Mouse (Mus musculus) liver, embryonic 15.5 days (tissue): Measurements from ENCODE around the gene Hivep3. TPM values are rescaled to one million over a fixed set of nuclear protein-coding genes. Genes with fewer than 3 reads are reported as not detected.
A peak's percentile ranks its signal among the peaks of the same experiment; 100 is the strongest.

Source experiments
- ATAC-seq: fragments of 200-750 bp; cut with Nextera tagmentation; 2 replicates; pipeline ENCODE4 v1.8.0; 2017; ENCODE audit warnings: moderate number of reproducible peaks, mild to moderate bottlenecking, moderate library complexity; ENCODE audit not compliant: insufficient read depth
- H3K27ac ChIP-seq: fragments of 300-500 bp; sonication (generic); replicated peaks from 2 replicates; pipeline ENCODE4 v1.5.1; 2015; ENCODE audit warnings: mild to moderate bottlenecking, inconsistent platforms
- H3K27me3 ChIP-seq: fragments of 300-500 bp; sonication (generic); 2 replicates; pipeline ENCODE4 v1.6.1; 2015; ENCODE audit warnings: mild to moderate bottlenecking, inconsistent platforms
- H3K36me3 ChIP-seq: fragments of 300-500 bp; sonication (generic); replicated peaks from 2 replicates; pipeline ENCODE4 v1.6.1; 2015; ENCODE audit warnings: moderate library complexity, mild to moderate bottlenecking, inconsistent platforms
- H3K4me1 ChIP-seq: fragments of 300-500 bp; sonication (generic); replicated peaks from 2 replicates; pipeline ENCODE4 v1.6.1; 2015; ENCODE audit warnings: inconsistent platforms
- H3K4me2 ChIP-seq: fragments of 300-500 bp; sonication (generic); 2 replicates; pipeline ENCODE4 v1.6.1; 2015; ENCODE audit warnings: moderate library complexity, mild to moderate bottlenecking, inconsistent platforms
- H3K4me3 ChIP-seq: fragments of 300-500 bp; sonication (generic); replicated peaks from 2 replicates; pipeline ENCODE4 v1.5.1; 2015; ENCODE audit warnings: mild to moderate bottlenecking, inconsistent platforms
- H3K9ac ChIP-seq: fragments of 300-500 bp; sonication (generic); 2 replicates; pipeline ENCODE4 v1.6.1; 2015; ENCODE audit warnings: moderate library complexity, mild to moderate bottlenecking, inconsistent platforms
- H3K9me3 ChIP-seq: fragments of 300-500 bp; sonication (generic); replicated peaks from 2 replicates; pipeline ENCODE4 v1.6.1; 2016; ENCODE audit warnings: inconsistent platforms
- WGBS: fragments of 180-500 bp; shearing (Covaris S2); methylation state at CpG from one replicate; pipeline ENCODE4 v1.1.7; 2015; ENCODE audit warnings: mixed read lengths; ENCODE audit not compliant: insufficient replicate concordance; 5-methylcytosine and 5-hydroxymethylcytosine counted together
- polyA plus RNA-seq: library from polyadenylated mRNA; unstranded; fragments of >200 nt; fragmentation: Nextera tagmentation; extraction: Ambion mirVana; gene quantifications from 2 replicates; pipeline ENCODE4 v1.2.1, GENCODE M21; 2015

Hivep3 gene
- polyA plus RNA-seq, 1 experiment from 2014 or later = 1.9 TPM

DNA sequence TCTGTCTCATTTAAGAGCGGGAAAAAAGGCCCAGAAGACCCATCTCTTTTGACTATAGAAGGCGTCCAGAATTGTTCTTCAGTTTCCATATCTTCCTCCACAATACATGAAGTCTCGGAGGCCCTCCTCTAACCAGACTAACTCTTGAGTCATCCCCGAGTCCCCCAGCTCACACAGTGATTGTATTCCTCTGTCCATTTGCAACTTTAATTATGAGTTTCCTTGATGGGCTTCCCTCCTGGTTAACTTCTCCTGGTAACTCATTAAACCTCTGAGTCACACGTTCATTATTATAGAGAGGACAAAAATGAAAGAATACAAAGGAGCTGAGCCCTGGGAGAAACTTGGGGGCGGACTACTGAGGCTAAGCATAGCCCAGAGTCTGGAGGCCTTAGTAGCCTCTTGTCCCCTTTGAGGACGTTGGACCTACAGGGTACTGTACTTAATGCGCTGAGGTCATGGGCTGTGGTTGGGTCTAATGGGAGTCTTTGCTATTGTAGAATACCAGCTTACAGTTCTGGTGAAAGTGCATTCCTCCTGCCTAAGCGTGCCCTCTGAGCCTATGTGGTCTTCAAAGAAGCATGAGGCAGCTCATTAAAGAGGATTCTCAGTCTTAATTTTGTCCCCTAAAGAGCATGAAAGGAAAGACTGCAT, 56.0 kb downstream of the Hivep3 start:
- WGBS = 54% methylated on average over 9 of the region's 9 CpGs
- ATAC-seq = no peak
- H3K4me1 ChIP-seq = no peaks in the 10 kb centered on the region
- H3K27me3 ChIP-seq = no peaks in the 10 kb centered on the region
- H3K4me3 ChIP-seq = no peak overlapping the region
- no peak overlapping the region for H3K4me2 ChIP-seq
- H3K36me3 ChIP-seq = no peaks in the 10 kb centered on the region
- H3K27ac ChIP-seq = no peak overlapping the region
- no peaks in the 10 kb centered on the region for H3K9me3 ChIP-seq
- H3K9ac ChIP-seq = no peak overlapping the region

DNA sequence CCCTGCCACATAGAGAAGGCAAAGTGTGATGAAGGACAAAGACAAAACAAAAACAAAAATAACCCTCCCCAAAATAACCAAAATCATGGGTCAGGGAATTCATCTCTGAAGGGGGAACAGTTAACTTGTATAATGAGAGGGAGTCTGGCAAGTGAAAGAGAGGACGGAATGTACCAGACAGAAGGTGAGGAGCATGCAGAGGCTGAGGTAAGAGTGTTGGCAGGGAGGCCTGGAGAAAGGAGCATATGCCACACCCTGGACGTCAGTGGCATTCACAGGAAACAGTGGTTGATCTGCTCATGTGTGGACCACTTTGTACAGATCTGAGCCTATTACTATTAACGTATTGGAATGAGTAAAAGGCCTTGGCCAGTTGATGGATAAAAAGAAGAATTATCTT, 65.3 kb downstream of the Hivep3 start:
- Histone ChIP-seq H3K9ac (no peak overlapping the region), H3K4me2 (no peak overlapping the region), H3K9me3 (no peaks in the 10 kb centered on the region), H3K4me1 (no peaks in the 10 kb centered on the region), H3K27ac (no peak overlapping the region), H3K4me3 (no peak overlapping the region), H3K27me3 (no peaks in the 10 kb centered on the region), H3K36me3 (no peaks in the 10 kb centered on the region)
- no peak for ATAC-seq
- 37% methylated on average over 3 of the region's 3 CpGs for WGBS

DNA sequence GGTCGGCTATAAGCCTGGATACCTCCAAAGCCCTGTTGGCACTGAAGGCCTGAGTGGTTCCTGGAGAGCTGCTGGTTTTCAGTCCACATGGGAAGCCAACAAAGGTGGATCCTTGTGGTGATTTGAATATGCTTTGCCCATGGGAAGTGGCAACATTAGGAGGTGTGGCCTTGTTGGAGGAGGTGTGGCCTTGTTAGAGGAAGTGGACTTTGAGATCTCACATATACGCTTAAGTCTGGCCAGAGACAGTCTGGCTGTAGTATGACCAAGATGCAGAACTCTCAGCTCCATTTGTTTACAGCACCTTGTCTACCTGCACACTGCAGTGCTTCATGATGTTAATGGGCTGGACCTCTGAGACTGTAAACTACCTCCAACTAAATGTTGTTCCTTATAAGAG, 73.0 kb downstream of the Hivep3 start:
- Histone ChIP-seq H3K4me1 (no peaks in the 10 kb centered on the region), H3K4me2 (no peak overlapping the region), H3K9me3 (no peaks in the 10 kb centered on the region), H3K9ac (no peak overlapping the region), H3K4me3 (no peak overlapping the region), H3K27me3 (no peaks in the 10 kb centered on the region), H3K27ac (no peak overlapping the region), H3K36me3 (no peaks in the 10 kb centered on the region)
- no peak for ATAC-seq
- WGBS = 53% methylated on average over 2 of the region's 2 CpGs

DNA sequence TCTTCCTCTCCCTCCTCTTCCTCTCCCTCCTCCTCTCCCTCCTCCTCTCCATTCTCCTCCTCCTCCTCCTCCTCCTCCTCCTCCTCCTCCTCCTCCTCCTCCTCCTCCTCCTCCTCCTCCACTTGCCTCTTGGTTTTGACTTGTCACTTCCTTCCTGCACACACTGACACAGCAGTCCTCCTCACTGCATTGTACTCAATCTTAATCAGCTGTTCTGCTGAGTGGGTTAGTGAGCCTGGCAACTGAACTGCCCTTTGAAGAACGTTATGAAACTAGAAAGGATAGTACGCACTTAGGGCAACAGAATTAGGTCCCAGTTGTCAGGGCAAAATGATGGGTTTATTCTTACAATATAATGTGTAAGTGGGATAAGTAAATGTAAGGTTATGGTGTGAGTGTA, 73.8 kb downstream of the Hivep3 start:
- Histone ChIP-seq H3K4me2 (no peak overlapping the region), H3K9me3 (no peaks in the 10 kb centered on the region), H3K4me1 (no peaks in the 10 kb centered on the region), H3K27me3 (0 out of 2 replicates have a peak, but pooled peaks cover 3% of the 10 kb centered on the region), H3K9ac (no peak overlapping the region), H3K36me3 (no peaks in the 10 kb centered on the region), H3K4me3 (no peak overlapping the region), H3K27ac (no peak overlapping the region)
- 13% methylated on average over 2 of the region's 2 CpGs for WGBS
- no peak for ATAC-seq

DNA sequence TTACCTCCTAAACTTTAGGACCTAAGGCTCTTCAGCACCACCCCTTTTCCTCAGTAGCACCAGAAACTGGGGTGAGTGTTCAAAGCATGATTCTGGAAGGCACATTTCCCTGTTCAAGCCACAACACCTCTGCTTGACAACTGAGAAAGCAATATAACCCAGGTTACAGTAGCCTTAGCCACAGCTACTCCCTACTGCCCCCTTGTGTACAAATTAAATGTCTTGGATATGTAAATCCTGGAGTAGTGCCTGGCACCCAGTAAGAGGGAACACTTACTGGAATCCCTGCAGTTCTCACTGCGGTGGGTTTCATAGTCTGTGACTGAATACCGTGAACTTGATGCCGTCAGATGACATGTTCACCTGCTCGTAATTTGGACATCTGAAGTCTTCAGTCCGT, 75.7 kb downstream of the Hivep3 start:
- peaks cover 2% of the 10 kb centered on the region for H3K4me1 ChIP-seq
- no peak overlapping the region for H3K4me3 ChIP-seq
- H3K27ac ChIP-seq = no peak overlapping the region
- ATAC-seq = no peak
- 31% methylated on average over 5 of the region's 5 CpGs for WGBS
- H3K4me2 ChIP-seq = no peak overlapping the region
- no peak overlapping the region for H3K9ac ChIP-seq
- no peaks in the 10 kb centered on the region for H3K36me3 ChIP-seq
- no peaks in the 10 kb centered on the region for H3K9me3 ChIP-seq
- H3K27me3 ChIP-seq = peaks cover 22% of the 10 kb centered on the region

DNA sequence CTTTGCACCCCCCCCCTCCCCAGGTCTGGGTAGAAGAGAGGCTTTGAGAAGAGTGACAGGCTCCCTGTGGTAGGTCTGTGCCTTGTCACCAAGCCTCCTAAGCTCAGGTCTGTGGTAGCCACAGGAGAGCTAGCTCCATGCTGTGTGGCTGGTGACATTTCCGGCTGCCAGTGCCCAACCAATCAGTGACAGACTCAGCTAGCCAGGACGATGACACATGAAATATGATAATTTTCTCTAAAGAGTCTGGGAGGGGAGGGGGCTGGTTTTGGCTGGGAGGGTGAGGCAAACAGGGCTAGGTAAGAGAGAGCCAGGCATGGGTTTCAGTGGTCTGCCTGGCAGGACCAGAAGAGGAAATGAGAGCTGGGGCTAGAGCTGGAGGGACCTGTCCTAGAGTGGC, 79.2 kb downstream of the Hivep3 start:
- Histone ChIP-seq H3K9me3 (no peaks in the 10 kb centered on the region), H3K36me3 (no peaks in the 10 kb centered on the region), H3K27me3 (peaks cover 46% of the 10 kb centered on the region), H3K4me1 (peaks cover 8% of the 10 kb centered on the region), H3K27ac (no peak overlapping the region), H3K4me2 (no peak overlapping the region), H3K9ac (no peak overlapping the region), H3K4me3 (no peak overlapping the region)
- 7% methylated on average over 2 of the region's 2 CpGs for WGBS
- ATAC-seq = no peak

DNA sequence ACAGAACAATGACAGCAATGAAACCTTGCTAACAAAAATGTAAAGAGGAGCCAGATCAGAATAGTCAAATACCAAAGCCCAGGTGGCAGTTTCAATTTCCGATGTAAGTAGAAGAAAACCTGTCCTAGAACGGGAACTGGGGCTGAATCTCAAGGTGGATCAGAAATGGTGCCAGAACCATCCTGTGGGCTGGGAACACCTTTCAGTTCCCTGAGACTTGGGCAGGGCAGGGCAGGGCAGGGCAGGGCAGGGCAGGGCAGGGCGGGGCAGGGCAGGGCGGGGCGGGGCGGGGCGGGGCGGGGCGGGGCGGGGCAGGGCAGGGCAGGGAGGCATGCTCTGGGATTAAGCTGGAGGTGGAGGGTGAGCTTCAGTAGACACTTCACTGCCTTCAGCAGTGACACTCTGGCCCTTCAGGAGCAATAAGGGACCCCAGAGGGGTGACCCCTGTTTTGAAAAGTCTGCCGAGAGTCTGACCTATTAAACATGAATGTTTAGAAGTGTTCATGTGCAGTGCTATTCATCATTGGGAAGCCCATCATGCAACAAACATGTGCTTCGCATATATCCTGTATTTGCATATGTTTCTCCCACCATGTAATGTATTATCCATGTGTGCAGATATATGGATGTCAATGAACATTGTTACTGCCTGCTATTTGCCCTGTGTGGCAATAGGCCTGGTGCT, 80.1 kb downstream of the Hivep3 start:
- Histone ChIP-seq H3K4me3 (no peak overlapping the region), H3K4me1 (peaks cover 8% of the 10 kb centered on the region), H3K4me2 (peak overlapping the region; percentile 55; the same call in 1 of the 2 replicates), H3K27ac (no peak overlapping the region), H3K9ac (no peak overlapping the region), H3K36me3 (no peaks in the 10 kb centered on the region), H3K9me3 (no peaks in the 10 kb centered on the region), H3K27me3 (peaks cover 46% of the 10 kb centered on the region)
- ATAC-seq = no peak
- 18% methylated on average over 11 of the region's 12 CpGs for WGBS

DNA sequence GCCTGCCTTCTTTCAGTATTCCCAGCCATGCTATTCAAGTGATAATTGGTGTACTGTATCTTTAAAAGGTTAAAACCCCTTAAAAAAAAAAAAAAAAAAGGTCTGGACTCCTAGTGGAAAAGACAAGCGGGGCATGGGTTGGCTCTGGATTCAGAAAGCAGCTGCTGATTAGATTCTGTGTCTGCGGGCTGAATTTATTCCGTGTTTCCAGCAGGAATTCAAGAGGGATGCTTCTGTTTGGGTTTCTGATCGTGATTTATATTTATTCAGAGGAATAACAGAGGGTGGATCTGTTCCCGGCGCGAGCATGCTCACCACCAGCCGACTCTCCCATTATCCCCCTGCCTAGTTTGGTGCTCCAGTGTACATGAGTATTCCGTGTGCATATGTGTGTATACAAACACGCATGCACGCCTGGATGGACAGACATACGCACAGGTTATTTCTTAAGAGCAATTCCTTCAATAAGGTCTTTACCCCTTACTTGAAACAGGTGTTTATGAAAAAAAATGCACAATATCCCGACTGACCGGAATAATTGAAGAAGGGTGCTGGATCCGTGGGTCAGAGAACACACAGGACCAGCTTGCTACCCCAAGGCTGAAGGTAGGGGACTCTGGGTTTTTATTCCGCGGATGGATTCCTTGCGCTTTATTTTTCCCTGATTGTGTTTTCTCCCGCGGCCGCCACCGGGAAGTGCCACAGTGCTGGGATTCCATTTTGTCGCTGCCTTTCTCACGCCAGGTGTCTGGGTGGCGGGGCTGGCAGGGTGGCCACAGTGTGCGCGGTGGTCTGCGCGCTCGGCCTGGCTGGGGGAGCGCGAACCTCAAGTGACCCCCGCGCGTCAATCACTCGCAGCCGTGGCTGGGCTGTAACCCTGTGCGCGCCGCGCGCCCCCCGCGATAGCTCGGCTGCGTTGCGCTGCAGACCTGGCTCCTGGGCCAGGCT, 80.9 kb downstream of the Hivep3 start:
- Histone ChIP-seq H3K4me3 (peak overlapping the region; percentile 40), H3K9me3 (no peaks in the 10 kb centered on the region), H3K27me3 (peaks cover 46% of the 10 kb centered on the region), H3K27ac (no peak overlapping the region), H3K4me2 (peak overlapping the region; percentile 55), H3K9ac (no peak overlapping the region), H3K4me1 (peaks cover 8% of the 10 kb centered on the region), H3K36me3 (no peaks in the 10 kb centered on the region)
- no peak for ATAC-seq
- 4% methylated on average over 47 of the region's 47 CpGs for WGBS

DNA sequence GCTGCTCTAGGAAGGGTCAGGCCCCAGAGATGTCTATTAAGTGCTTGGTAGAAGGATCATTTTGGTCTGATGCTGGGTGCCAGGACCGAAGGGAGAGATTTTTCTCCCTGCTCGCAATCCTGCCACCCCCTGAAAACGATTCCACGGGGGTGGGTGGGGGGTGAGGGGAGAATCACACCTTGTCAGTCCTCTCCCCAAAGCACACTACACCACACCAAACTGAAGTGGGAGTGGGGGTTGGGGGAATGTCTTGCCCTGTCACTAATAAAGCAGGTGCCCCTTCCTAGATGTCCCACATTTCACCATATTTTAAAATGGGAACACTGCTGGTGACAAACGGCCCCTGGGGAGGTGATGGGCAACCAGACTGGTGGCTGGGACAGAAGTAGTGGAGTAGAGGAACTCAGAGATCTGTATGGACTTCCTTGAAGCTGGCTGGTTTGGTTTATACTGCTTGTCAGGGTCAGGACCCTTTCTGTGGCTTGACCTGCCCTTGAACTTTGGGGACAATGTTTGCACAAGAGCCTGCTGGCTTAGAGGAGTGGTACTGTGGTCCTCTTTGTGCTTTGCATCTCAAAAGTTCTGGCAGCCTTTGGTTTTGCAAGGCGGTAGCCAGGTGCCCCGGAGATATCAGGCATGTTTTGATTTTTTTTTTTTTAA, 81.7 kb downstream of the Hivep3 start:
- H3K4me1 ChIP-seq = peaks cover 8% of the 10 kb centered on the region
- H3K36me3 ChIP-seq = no peaks in the 10 kb centered on the region
- H3K9ac ChIP-seq = no peak overlapping the region
- peak overlapping the region; percentile 40 for H3K4me3 ChIP-seq
- H3K27me3 ChIP-seq = peaks cover 46% of the 10 kb centered on the region
- no peak for ATAC-seq
- H3K27ac ChIP-seq = no peak overlapping the region
- H3K9me3 ChIP-seq = no peaks in the 10 kb centered on the region
- 13% methylated on average over 7 of the region's 7 CpGs for WGBS
- peak overlapping the region; percentile 55 for H3K4me2 ChIP-seq

DNA sequence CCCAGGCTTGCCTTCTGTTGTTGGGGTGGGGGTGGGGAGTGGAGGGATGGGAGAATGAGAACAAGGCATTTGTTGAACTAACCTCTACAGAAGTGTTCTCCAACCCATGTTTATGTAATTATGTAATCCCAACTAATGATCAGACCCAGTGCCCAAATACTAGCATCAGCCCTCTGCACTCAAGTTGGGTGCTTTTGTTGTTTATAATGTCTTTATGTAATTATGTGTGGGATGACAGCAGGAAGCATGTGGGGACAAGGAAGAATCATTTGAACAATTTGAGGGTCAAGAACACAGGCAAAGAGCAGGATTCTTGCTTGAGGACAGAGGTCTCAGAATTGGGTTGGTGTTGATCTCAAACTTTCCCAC, 82.2 kb downstream of the Hivep3 start:
- Histone ChIP-seq H3K4me3 (no peak overlapping the region), H3K9ac (no peak overlapping the region), H3K27me3 (peaks cover 46% of the 10 kb centered on the region), H3K27ac (no peak overlapping the region), H3K4me2 (no peak overlapping the region), H3K9me3 (no peaks in the 10 kb centered on the region), H3K36me3 (no peaks in the 10 kb centered on the region), H3K4me1 (peaks cover 8% of the 10 kb centered on the region)
- ATAC-seq = no peak
